Mouse (Mus musculus) heart, adult 8-10 months (tissue): Measurements from ENCODE around the gene Fdxacb1. TPM values are rescaled to one million over a fixed set of nuclear protein-coding genes. Genes with fewer than 3 reads are reported as not detected.
A peak's percentile ranks its signal among the peaks of the same experiment; 100 is the strongest.

ENCODE experiments used
- DNase-seq: peaks from one replicate; pipeline ENCODE4 v3.0.0; 2022; ENCODE audit warnings: low spot score
- total RNA-seq, 4 experiments: library from RNA; stranded (reverse); gene quantifications; 2 replicates each; pipeline ENCODE4 v1.2.4; 2022

Gene Fdxacb1
- 1 to 10 TPM; 4.9 to 6.9 (median 5.1) TPM for total RNA-seq

DNA sequence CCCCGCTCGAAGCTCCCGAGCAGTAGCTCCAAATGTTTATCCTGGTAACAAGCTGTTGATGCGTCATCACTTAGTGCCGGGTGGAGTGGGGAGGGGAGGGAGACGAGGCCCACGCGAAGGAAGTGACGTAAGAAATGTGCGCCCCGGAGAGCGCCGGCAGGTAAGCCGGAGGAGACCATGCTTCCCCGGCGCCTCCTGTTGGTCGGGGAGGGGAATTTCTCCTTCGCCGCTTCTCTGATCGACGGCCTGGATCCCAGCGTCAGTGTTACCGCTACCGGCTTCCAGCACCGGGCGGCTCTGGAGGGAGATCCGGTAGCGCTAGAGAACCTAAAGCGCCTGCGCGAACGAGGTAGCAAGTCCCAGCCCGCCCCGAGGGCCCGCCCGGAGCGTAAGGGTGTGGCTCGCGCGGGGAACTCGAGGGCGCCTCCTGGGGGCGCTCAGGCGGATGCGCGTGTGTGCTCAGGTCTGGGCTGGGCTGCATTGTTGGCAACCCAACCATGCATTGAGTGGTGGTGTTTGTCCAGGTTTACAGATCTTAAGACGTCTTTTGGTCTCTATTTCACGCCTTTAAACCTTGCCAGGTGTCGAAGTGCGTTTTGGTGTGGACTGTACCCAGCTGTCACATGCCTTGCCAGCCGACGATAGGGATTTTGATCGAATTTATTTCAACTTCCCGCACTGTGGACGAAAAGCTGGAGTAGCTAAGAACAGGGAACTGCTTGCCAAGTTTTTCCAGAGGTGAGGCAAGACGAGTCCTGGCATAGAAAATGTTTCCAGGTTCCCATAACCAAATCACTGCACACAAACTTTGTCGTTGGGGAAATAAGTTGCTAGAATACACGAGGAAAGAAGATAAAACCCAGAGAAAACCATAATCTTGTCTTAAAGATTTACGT is at the start of gene Fdxacb1:
Gene Fdxacb1, plus strand, starts transcription at position 130 of the 896 bp plus-strand sequence.
- peak; percentile 98 for DNase-seq

DNA sequence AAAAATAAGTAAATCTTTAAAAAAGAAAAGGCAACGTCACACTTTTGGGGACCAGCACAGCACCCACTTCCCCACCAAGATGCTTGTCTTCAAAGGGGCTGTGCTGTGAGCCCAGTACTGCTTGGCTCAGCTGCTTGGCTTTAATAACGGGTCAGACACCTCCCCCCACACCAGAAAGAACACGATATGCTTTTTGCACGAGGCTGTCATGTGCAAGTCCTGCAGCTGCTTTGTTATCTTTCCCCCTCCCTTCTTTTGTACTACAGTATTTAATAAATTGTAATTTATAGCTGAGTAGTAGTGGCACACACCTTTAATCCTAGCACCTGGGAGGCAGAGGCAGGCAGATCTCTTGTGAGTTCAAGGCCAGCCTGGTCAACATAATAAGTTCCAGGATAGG is 49.2 kb upstream of the Fdxacb1 start:
- no peak for DNase-seq

GRCm38 (mm10) chr9:50721061-50721460 is 47.0 kb upstream of the Fdxacb1 start:
- no peak for DNase-seq

DNA sequence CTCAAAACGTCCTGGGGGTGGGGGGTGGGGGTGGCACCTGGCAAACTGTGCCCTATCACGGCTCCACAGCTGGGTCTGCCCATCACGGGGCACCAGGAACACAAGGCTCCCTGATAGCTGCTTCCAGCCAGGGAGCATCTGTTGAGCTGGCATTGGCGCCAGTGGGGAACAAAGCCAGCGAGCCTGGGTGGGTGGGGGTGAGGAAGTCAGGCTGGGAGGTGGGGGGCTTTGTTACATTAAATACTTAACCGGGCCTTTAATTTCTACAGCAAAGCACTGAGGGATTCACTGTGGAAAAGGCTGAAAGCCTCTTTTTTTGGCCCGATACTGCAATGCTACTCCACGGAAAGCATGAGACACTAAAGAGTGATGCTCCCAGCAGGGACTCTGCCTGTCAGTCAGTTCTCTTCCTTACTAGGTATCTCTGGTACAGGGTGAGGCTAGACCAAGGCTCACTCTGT is 45.6 kb upstream of the Fdxacb1 start:
- DNase-seq, result no peak

- DNase-seq, result peak; percentile 81
These were observed 44.6 kb upstream of the Fdxacb1 start for GRCm38 (mm10) chr9:50723406-50723805.

DNA sequence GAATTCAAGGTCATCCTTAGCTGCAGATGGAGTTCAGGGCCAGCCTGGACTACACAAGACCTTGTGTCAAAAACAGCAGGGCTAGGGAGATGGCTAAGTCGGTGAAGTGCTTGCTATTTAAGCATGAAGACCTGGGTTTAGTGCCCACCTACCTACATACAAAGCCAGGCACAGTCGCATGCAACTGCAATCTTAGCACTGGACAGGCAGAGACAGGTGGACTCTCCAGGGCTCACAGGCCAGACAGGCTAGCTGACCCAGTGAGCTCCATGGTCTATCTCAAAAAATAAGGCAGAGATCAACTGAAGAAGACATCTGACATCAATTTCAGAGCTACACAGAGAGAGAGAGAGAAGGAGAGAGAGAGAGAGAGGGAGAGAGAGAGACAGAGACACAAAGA is 43.9 kb upstream of the Fdxacb1 start:
- DNase-seq, result no peak

DNA sequence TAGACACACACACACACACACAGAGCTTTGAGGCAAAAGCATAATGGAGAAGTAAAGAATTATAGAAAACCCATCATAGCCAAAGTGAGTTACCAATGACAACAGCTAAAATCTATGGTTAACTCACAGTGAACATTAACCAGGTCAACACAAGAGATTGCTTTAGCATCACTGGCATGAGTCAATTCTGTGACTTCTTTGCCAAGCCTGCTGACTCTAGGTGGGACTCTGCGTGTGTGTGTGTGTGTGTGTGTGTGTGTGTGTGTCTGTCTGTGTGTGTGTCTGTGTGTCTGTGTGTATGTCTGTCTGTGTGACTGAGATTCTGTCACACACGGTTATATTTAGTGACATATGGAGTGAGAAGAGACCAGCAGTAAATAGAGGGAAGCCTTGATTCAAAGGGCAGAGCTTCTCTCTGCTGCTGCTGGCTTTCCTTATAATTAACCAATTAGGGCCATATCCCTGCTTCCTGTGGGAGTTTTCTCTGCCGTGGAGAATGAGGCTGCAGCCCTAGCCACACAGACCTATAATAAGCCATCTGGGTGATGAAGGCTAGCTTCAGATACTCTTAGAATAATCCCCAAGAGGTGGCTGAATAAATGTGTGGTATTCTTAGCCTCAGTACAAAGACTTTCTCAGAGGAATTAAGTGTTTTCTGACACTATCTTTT is 43.2 kb upstream of the Fdxacb1 start:
- no peak for DNase-seq

DNA sequence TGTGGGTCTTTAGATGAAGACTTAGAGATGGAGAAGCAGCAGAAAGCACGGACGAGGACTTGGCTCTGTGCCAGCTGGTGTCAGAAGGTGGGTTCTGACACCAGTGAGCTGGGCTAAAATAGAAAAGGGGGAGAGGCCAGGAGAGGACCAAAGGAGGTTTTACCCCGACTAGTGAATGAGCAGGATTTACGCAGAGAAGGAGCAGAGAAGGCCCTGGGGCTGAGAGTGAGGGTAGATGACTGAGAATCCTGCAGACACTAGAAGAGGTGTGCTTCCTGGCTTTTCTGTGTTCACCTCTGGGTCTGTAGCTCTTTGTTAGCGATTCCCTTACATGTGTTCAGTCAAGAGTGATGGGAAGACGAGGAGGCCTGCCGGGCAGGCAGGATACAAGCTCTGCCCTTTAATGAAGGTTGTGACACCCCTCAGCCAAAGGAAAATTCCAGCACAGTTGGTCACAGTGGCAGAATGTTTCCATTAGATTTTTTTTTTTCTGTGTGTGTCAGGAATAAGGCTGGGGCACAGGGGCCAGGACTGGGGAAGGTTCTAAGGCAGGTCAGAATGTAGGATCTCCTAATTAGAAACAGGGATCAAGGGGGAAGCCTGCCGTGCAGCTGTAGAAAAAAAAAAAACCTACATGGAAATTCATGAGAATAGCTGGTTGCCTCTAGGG is 42.0 kb upstream of the Fdxacb1 start:
- no peak for DNase-seq

DNA sequence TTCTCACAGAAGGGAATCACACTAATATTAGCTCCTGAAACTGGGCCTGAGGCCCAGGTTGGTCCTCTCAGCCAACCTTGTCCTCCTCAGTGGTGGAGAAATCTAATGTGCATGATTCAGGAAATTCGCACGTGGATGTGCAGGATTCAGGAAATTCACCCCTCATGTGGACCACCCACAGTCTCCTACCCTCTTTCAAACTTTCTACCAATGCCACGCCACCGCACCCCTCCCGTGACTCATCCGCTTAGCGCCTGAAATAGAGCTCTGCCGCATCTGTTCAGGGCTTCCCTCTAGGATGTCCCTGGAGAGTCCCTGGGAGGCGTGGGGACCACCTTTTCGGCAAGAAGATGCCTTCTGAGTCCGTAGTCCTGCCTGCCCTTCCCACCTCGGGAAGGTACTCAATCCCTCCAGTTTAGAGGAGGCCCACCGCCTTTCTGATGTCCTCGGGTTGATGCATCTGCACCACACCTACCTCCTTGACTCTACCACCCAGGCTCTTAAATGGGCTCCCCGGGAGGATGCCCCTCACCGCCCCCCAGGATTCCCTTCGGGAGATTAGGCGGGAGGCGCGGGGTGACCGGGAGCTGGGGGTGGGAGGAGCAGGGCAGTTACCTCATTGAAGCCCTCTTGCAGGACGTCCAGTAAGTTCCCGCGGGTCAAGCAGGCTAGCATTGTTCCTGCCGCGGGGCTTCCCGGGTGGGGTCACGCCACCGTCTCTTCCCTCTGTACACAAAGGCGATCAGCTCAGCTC is 40.7 kb upstream of the Fdxacb1 start:
- no peak for DNase-seq

- DNase-seq, result no peak
These were observed 39.9 kb upstream of the Fdxacb1 start for GRCm38 (mm10) chr9:50727925-50728651.

- no peak for DNase-seq
These were observed 38.4 kb upstream of the Fdxacb1 start for GRCm38 (mm10) chr9:50729600-50729999.

GRCm38 (mm10) chr9:50732560-50732959 is 35.5 kb upstream of the Fdxacb1 start:
- DNase-seq, result no peak

DNA sequence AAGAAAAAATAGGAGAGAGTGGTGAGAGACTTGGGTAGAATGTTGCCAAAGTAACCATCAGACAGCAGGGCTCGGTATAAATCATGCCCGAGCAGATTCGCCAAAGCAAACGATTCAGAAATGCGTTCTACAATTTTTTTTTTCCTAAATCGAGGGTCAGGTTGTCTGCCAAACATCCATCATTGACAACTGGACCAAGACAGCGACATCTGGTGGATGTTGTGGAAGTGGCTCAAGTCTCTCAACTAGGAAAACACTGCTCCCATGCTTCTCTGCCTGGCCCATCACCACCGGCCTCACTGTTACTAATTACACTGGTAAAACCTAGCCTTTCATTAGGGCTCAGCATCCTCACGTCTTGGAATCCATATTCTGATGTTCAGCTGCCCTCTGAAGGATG is 33.0 kb upstream of the Fdxacb1 start:
- DNase-seq, result peak; percentile 50

GRCm38 (mm10) chr9:50738914-50739870 is 28.8 kb upstream of the Fdxacb1 start, which contains the start of gene Dixdc1:
Gene Dixdc1, minus strand, starts transcription at chr9:50739517.
- DNase-seq, result peak; percentile 94

DNA sequence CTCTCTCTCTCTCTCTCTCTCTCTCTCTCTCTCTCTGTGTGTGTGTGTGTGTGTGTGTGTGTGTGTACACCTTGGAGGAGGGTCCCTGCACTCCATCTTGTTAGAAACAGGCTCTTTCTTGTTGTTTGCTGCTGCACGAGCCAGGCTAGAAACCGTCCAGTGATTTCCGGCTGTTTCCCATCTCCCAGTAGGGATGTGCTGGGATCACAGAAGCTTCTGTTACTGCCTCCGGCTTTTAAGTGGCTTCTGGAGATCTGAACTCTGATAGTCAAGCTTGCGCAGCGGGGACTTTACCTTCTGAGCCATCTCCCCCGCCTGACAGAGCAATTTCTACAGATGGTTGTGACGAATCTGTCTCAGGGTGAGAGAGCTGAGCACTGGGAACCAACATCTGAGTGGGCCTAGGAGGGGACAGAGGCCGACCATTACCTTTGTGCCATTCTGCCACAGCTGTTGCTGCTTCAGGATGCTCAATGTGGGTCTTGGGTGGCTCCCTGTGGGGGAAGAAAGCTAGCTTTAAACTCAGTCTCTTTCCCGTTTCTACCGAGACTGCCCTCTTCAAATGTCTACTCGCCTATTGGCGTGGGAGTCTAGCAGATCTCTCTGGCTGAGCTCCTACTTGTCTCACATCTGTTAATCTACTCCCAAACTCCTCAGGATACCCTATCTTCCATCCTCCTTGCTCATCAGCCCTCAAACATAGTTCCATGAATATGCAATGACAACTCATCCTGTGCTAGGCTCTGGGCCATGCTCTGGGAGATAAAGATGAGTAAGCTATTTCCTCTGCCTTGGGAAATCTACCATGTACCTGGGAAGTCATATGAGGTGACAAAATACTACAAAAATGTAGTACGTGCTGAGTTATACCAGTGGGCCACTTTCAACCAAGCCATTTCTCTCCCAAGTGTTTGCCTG is 26.9 kb upstream of the Fdxacb1 start:
- DNase-seq, result no peak

- DNase-seq, result no peak
These were observed 25.8 kb upstream of the Fdxacb1 start for GRCm38 (mm10) chr9:50742261-50742660.

- DNase-seq, result no peak
These were observed 25.3 kb upstream of the Fdxacb1 start for GRCm38 (mm10) chr9:50742744-50743143.

DNA sequence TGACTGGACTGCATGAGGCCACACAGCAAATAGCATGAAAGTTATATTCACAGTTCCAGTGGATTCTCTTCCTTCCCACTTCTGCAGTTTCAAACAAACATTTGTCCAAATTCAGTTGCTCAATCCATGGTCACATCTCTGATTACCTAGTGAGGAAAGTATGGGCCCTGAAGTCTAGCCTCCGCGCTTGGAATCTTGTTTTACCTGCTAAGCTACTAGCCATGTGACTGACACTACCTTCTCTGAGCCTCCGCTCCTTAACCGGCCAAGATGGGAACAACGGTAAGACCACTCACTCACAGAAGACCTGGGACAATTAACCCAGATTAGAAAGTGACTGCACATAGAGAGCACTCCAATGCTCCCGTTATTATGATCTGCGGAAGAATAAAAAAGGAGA is 22.2 kb upstream of the Fdxacb1 start:
- DNase-seq, result no peak
